Mouse (Mus musculus): ENCODE data around the gene Mgat5. TPM values are rescaled to one million over a fixed set of nuclear protein-coding genes. Genes with fewer than 3 reads are reported as not detected.

The Mgat5 gene
- polyA plus RNA-seq, 1 experiment, result 4.9 TPM

GRCm38 (mm10) chr1:127328354-127328875 lies 123.6 kb downstream of the Mgat5 start:
- no peak for DNase-seq (ENCODE audit: low read depth in 1 of 2, low spot score in 2 of 2)
- Histone ChIP-seq H3K4me1 (ENCODE audit: control insufficient read depth, insufficient read depth, insufficient read length) (no peaks in the 10 kb centered on the region), H3K27ac (ENCODE audit: insufficient read depth, low read length) (no peak overlapping the region), H3K27me3 (ENCODE audit: control insufficient read depth, insufficient read depth, low read length) (no peaks in the 10 kb centered on the region), H3K36me3 (ENCODE audit: control insufficient read depth, insufficient read depth, low read length) (no peaks in the 10 kb centered on the region), H3K4me3 (ENCODE audit: extremely low read depth, insufficient read depth, insufficient read length) (no peak overlapping the region)
- 87% methylated on average over 5 of the region's 5 CpGs for WGBS
- TF ChIP-seq POLR2A (IDR thresholded peaks at IDR 0.05; ENCODE audit: low read depth, low read length) (no peak), CTCF (IDR thresholded peaks at IDR 0.05; ENCODE audit: extremely low read depth, insufficient read depth, insufficient read length, insufficient replicate concordance) (no peak)

DNA sequence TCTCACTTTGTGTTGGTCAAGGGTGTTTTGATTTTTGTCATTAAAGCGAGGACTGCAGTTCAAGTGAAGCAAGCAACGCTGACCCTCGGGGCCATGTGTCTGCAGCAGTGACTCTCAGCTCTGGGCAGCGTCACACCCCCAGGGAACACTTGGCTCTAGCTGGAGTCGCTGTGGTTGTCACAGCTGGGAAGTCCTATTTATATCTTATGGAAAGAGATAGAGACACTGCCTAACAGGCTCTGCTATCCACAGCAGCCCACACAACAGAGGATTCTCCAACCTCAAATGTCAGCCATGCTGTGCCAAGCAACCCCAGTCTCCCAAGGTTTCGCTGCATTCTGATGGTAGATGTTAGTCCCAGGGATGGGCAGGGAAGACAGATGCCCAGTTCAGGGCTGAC lies 125.0 kb downstream of the Mgat5 start:
- 61% methylated on average over 6 of the region's 6 CpGs for WGBS

GRCm38 (mm10) chr1:127337740-127338139 lies 132.9 kb downstream of the Mgat5 start:
- DNase-seq (ENCODE audit: low read depth in 1 of 2, low spot score in 2 of 2), result no peak
- Histone ChIP-seq H3K4me1 (ENCODE audit: control insufficient read depth, insufficient read depth, insufficient read length) (no peaks in the 10 kb centered on the region), H3K27ac (ENCODE audit: insufficient read depth, low read length) (no peak overlapping the region), H3K4me3 (ENCODE audit: extremely low read depth, insufficient read depth, insufficient read length) (no peak overlapping the region), H3K36me3 (ENCODE audit: control insufficient read depth, insufficient read depth, low read length) (no peaks in the 10 kb centered on the region; the same call in 1 of the 2 replicates), H3K27me3 (ENCODE audit: control insufficient read depth, insufficient read depth, low read length) (no peaks in the 10 kb centered on the region)
- TF ChIP-seq POLR2A (IDR thresholded peaks at IDR 0.05; ENCODE audit: low read depth, low read length), result no peak
- WGBS, result 86% methylated on average over 10 of the region's 10 CpGs

More for the DNA sequence above, 125.0 kb downstream of the Mgat5 start:
- Histone ChIP-seq H3K27ac (ENCODE audit: insufficient read depth, low read length) (no peak overlapping the region), H3K4me1 (ENCODE audit: control insufficient read depth, insufficient read depth, insufficient read length) (no peaks in the 10 kb centered on the region), H3K4me3 (ENCODE audit: extremely low read depth, insufficient read depth, insufficient read length) (no peak overlapping the region), H3K36me3 (ENCODE audit: control insufficient read depth, insufficient read depth, low read length) (no peaks in the 10 kb centered on the region), H3K27me3 (ENCODE audit: control insufficient read depth, insufficient read depth, low read length) (no peaks in the 10 kb centered on the region)
- no peak for DNase-seq (ENCODE audit: low read depth in 1 of 2, low spot score in 2 of 2)
- TF ChIP-seq POLR2A (IDR thresholded peaks at IDR 0.05; ENCODE audit: low read depth, low read length), result no peak
- no peak for TF ChIP-seq CTCF (IDR thresholded peaks at IDR 0.05; ENCODE audit: extremely low read depth, insufficient read depth, insufficient read length, insufficient replicate concordance)

- WGBS, result 82% methylated on average over 9 of the region's 9 CpGs
- Histone ChIP-seq H3K27me3 (ENCODE audit: control insufficient read depth, insufficient read depth, low read length) (no peaks in the 10 kb centered on the region), H3K27ac (ENCODE audit: insufficient read depth, low read length) (no peak overlapping the region), H3K4me1 (ENCODE audit: control insufficient read depth, insufficient read depth, insufficient read length) (no peaks in the 10 kb centered on the region; the same call in 1 of the 2 replicates), H3K36me3 (ENCODE audit: control insufficient read depth, insufficient read depth, low read length) (no peaks in the 10 kb centered on the region; the same call in 1 of the 2 replicates), H3K4me3 (ENCODE audit: extremely low read depth, insufficient read depth, insufficient read length) (no peak overlapping the region)
- DNase-seq (ENCODE audit: low read depth in 1 of 2, low spot score in 2 of 2), result no peak
- no peak for TF ChIP-seq POLR2A (IDR thresholded peaks at IDR 0.05; ENCODE audit: low read depth, low read length)
- TF ChIP-seq CTCF (IDR thresholded peaks at IDR 0.05; ENCODE audit: extremely low read depth, insufficient read depth, insufficient read length, insufficient replicate concordance), result no peak
These were observed 134.1 kb downstream of the Mgat5 start for GRCm38 (mm10) chr1:127338833-127339487.

- Histone ChIP-seq H3K27ac (ENCODE audit: insufficient read depth, low read length) (no peak overlapping the region), H3K36me3 (ENCODE audit: control insufficient read depth, insufficient read depth, low read length) (no peaks in the 10 kb centered on the region; the same call in 1 of the 2 replicates), H3K27me3 (ENCODE audit: control insufficient read depth, insufficient read depth, low read length) (no peaks in the 10 kb centered on the region), H3K4me1 (ENCODE audit: control insufficient read depth, insufficient read depth, insufficient read length) (peaks cover 9% of the 10 kb centered on the region; the same call in 1 of the 2 replicates), H3K4me3 (ENCODE audit: extremely low read depth, insufficient read depth, insufficient read length) (no peak overlapping the region)
- TF ChIP-seq POLR2A (IDR thresholded peaks at IDR 0.05; ENCODE audit: low read depth, low read length), result no peak
- no peak for TF ChIP-seq CTCF (IDR thresholded peaks at IDR 0.05; ENCODE audit: extremely low read depth, insufficient read depth, insufficient read length, insufficient replicate concordance)
- WGBS, result 90% methylated on average over 9 of the region's 9 CpGs
- DNase-seq (ENCODE audit: low read depth in 1 of 2, low spot score in 2 of 2), result no peak
These were observed 135.5 kb downstream of the Mgat5 start for GRCm38 (mm10) chr1:127340296-127340695.

DNA sequence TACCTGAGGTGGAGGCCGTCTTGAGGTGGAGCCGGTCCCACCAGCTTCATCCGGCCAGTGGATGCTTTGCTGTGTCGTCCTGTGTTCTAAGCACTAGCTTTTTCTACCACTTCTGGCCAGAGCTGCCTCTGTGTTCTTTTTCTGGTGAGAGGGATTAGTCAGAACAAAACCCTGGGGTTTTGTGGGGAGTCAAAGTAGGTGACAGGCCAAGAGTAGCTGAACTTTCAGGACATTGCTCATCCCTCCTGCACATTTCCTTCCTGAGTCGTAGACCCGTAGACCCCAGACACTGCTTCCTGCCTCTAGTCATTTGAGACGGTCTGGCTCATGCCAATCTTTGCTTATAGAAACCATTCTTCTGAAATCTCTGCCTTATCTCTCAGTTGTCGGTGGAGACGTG lies 140.1 kb downstream of the Mgat5 start:
- TF ChIP-seq CTCF (IDR thresholded peaks at IDR 0.05; ENCODE audit: extremely low read depth, insufficient read depth, insufficient read length, insufficient replicate concordance), result no peak
- no peak overlapping the region for H3K27ac ChIP-seq (ENCODE audit: insufficient read depth, low read length)
- no peaks in the 10 kb centered on the region for H3K27me3 ChIP-seq (ENCODE audit: control insufficient read depth, insufficient read depth, low read length)
- no peak overlapping the region for H3K4me3 ChIP-seq (ENCODE audit: extremely low read depth, insufficient read depth, insufficient read length)
- WGBS, result 28% methylated on average over 9 of the region's 9 CpGs
- no peak for DNase-seq (ENCODE audit: low read depth in 1 of 2, low spot score in 2 of 2)
- no peaks in the 10 kb centered on the region for H3K36me3 ChIP-seq (ENCODE audit: control insufficient read depth, insufficient read depth, low read length)
- peaks cover 19% of the 10 kb centered on the region; the same call in 1 of the 2 replicates for H3K4me1 ChIP-seq (ENCODE audit: control insufficient read depth, insufficient read depth, insufficient read length)

DNA sequence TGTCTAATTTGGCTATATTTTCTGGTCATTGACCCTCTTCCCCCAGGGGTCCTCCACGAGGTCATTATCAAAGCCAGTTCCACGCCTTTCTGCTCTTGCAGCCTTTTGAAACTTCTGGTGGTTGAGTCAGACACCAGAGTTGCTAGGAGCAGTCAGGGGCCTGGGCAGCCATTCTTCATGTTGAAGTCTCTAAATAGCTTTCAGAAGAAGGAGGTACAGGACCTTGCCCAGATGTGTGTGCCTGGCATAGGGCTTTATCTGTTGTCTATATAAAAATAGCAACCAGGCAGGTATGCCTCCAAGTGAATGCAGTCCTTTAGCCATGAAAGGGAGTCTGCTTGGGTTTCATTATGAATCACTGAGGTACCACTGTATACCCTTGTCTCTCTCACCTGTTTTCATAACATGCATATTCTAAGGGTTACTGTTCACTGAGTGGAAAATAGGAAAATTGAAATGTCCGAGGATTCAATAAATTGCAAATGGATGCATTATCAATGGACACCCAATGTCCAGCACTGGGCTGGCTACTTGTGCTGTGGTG lies 141.9 kb downstream of the Mgat5 start:
- TF ChIP-seq POLR2A (IDR thresholded peaks at IDR 0.05; ENCODE audit: low read depth, low read length) (no peak), CTCF (IDR thresholded peaks at IDR 0.05; ENCODE audit: extremely low read depth, insufficient read depth, insufficient read length, insufficient replicate concordance) (no peak)
- DNase-seq (ENCODE audit: low read depth in 1 of 2, low spot score in 2 of 2), result no peak
- Histone ChIP-seq H3K27ac (ENCODE audit: insufficient read depth, low read length) (no peak overlapping the region), H3K36me3 (ENCODE audit: control insufficient read depth, insufficient read depth, low read length) (no peaks in the 10 kb centered on the region), H3K4me3 (ENCODE audit: extremely low read depth, insufficient read depth, insufficient read length) (no peak overlapping the region), H3K27me3 (ENCODE audit: control insufficient read depth, insufficient read depth, low read length) (no peaks in the 10 kb centered on the region), H3K4me1 (ENCODE audit: control insufficient read depth, insufficient read depth, insufficient read length) (peaks cover 19% of the 10 kb centered on the region; the same call in 1 of the 2 replicates)
- WGBS, result 46% methylated on average over 3 of the region's 3 CpGs

All from spleen, adult 2 months (tissue).